Mouse (Mus musculus) adrenal gland, postnatal 25 days (tissue): ENCODE data around the gene Gm10842. TPM values are rescaled to one million over a fixed set of nuclear protein-coding genes. Genes with fewer than 3 reads are reported as not detected.
"Not testable (repeated sequence)": the region's sequence is repeated elsewhere in the genome, so short reads cannot be mapped to it uniquely, and the experiment has no call there.

ENCODE experiments used
- DNase-seq: peaks from one replicate; pipeline ENCODE4 v3.0.0; 2021; ENCODE audit warnings: mixed read lengths
- long read RNA-seq: library from polyadenylated mRNA; stranded (forward); transcript quantifications from one replicate; pipeline ENCODE4 v2.0.0, GENCODE M21; 2021
- total RNA-seq: library from RNA; stranded (reverse); gene quantifications from 2 replicates; pipeline ENCODE4 v1.2.3, GENCODE M21; 2021

Gene Gm10842
- not detected in 2 replicates for total RNA-seq
- long read RNA-seq, result 0 reads

DNA sequence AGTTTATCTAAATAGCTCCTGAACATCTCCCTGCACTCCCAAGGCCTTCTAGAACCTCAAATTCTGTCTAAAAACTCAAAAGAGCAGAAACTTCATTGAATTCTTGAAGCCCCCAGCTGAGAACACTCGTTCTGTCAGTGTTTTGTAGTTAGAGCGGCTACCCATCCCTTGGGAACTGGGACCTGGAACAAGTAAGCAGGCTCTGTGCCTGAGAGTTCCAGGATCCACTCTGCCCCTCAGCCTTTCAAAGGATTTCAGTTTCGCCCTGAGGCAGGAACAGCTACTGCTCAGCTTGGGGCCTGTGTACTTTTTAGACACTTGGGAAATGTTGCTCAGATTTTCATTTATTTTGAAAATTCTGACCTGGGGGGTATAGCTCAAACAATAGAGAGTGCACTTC, at the start of gene Gm10842:
Gene Gm10842, plus strand, starts transcription at position 301 of the 400 bp plus-strand sequence.
- no peak for DNase-seq

DNA sequence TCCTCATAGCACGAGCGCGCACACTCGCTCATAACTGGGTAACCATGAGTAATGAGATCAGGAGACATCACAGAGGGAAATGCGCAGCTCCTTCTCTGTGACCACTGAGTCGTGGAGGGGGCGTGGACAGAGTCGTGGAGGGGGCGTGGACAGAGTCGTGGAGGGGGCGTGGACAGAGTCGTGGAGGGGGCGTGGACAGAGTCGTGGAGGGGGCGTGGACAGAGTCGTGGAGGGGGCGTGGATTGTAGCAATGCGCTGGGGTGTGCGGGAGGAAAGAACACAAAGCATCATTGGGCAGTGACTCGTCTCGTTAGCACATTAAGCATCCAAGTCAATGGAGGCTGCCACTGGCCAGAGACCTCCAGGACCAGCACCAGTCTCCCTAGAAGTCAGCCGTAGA, 34.2 kb upstream of the Gm10842 start:
- DNase-seq, result not testable (repeated sequence)

DNA sequence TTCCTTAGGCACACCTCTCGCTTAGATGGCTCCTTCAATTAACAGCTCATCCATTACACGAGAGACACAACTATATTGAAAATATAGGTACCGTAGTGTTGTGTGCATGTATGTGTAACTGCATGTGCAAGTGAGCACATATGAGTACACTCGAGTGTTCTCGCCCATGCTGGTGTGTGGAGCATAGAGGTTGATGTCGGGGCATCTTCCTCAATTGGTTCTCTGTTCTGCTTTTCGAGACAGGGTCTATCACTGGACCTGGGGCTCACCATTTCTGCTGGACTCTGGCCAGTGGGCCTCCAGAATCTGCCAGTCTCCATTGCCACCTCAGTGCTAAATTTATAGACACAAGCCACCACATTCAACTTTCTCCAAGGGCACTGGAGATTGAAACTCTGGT, 28.9 kb upstream of the Gm10842 start:
- DNase-seq, result no peak

DNA sequence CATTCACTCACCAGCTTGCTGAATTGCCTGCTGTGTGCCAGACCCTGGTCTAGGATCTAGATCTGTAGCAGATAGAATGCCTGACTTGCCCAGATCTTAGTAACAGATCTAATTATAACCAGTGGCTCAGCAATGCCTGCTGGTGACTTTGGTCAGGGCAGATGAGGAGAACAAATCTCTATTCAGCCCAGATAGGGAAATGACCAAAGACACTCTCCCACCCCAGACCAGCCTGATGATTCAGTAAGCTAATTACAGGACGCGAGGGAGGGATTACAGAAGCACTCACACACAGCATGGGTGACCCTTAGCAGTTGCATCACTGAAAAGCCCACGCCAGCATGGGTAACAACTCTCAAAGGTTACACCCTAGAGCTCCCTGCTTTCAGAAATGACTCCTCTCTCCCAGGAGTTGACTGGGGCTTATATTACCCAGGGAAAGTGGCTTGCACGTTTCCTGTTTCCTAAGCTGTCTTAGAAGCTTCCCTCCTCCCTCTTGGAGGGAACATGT, 26.1 kb upstream of the Gm10842 start:
- DNase-seq, result no peak

DNA sequence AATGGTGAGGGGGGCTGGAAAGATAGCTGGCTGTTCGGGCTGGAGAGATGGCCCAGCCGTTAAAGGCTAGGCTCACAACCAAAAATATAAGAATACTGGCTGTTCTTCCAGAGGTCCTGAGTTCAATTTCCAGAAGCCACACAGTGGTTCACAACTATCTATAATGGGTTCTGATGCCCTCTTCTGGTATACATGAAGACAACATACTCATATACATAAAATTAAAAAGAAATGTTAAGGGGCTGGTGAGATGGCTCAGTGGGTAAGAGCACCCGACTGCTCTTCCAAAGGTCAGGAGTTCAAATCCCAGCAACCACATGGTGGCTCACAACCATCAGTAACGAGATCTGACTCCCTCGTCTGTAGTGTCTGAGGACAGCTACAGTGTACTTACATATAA, 24.9 kb upstream of the Gm10842 start:
- not testable (repeated sequence) for DNase-seq

DNA sequence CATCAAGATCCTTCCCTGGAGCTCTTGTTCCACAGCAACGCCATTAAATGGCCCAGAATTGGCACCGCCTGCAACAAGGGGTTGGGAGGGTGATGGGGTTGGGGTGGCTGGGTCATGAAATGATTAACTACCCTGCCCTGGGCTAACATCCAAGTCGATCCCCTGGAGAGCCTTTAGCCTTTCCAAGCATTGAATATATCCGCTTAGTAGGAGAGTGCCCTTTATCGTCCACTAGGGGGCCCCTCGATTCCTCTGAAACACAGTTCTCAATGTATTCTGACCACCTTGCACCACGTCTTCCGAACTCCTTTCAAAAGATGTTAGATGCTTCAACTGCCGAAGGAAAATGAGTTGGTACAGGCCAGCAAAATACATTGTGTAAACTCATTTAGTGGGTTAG, 22.7 kb upstream of the Gm10842 start:
- peak; percentile 31 for DNase-seq

DNA sequence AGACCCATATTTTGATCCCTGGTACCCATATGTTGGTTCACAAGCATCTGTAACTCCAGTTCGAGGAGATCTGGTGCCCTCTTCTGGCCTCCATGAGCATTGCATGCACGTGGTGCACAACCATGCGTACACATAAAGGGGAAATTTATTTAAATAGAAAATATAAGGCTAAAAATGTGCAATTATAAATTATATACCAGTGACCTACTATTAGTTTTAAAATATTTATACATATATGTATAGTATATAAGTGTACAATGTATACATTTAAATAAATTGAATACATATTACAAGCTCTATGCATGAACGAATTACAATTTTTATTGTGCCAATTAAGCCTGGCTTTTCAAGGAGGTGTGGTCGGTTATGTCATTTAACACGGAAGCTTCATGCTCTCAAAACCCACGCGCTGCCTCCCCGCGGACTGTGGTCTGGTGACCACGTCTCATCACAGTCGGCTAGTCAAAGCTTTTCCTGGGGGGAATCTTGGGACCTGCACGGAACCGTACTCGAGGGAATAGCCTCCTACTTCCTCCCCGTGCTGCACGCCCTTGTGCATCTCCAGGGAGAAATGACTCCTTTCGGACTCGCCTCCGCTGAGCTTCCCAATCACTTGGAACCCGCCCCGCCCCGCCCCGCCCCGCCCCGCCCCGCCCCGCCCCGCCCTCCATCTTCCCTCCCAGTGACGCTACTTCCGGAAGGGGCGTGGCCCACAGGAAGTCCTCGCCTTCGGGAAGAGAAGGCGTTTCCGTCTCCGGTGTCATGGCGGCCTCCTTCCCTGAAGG, 20.8 kb upstream of the Gm10842 start, which contains the start of gene Mettl2:
Gene Mettl2, plus strand, starts transcription at position 691 of the 785 bp plus-strand sequence.
- DNase-seq, result peak; percentile 84

DNA sequence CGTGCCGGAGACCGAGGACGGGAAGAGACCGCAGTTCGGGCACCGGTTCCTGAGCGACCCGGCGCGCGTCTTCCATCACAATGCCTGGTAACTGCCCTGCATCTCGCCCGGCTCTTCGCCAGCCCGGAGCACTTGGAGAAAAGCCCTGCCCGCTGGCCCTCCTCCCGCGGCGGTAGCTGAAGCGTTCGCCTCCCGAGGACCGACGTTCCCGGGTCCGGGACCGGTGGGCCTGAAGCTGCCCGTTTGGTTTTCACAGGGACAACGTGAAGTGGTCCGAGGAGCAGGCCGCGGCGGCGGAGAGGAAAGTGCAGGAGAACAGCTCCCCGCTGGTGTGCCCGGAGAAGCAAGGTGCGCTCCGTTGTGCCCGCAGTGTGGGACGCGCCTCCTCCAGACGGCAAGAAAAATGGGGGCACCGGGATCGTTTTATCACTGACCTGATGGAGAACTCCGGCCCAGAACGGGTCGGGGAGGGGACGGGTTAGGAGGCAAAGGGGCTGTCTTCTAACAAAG, 20.1 kb upstream of the Gm10842 start:
- no peak for DNase-seq

DNA sequence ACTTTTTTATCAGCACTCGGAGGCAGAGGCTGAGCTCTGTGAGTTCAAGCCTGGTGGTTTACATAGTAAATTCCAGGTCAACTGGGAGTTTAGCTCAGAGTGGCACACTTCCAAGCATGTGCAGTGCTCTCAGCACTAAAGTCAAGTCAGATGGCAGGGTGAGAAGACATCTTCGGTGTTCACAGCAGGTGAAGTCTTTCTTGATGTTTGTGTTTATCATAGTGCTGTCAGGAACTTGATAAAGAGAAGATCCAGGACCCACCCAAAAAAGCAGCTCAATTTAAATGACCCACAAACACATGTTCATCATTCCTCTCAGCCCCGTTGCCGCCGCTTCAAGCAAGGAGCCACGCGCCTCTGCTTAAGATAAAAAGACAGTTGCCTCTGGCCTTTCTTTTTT, 11.0 kb upstream of the Gm10842 start:
- no peak for DNase-seq

DNA sequence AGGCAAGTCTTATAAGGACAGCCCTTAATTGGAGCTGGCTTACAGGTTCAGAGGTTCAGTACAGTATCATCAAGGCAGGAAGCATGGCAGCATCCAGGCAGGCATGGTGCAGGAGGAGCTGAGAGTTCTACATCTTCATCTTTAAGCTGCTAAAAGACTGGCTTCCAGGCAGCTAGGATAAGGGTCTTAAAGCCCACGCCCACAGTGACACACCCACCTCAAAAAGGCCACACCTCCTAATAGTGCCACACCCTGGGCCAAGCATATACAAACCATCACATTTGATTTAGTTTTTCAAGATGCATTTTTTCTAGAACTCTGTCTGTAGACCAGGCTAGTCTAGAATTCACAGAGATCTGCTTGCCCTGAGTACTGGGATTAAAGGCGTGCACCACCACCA, 9.4 kb upstream of the Gm10842 start:
- not testable (repeated sequence) for DNase-seq

DNA sequence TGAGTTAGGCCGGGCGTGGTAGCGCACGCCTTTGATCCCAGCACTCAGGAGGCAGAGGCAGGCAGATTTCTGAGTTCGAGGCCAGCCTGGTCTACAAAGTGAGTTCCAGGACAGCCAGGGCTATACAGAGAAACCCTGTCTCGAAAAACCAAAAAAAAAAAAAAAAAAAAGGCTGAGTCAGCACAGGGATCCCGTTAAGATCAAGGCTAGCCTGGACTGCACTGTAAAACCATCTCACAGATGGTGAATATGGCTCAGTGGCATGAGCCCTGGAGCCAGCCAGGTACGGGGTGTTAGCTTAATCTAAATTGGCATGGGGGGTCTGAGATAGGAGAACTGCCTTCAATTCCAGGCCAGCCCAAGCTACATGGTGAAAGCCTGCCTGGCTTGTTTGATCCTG, 6.2 kb upstream of the Gm10842 start:
- DNase-seq, result not testable (repeated sequence)

DNA sequence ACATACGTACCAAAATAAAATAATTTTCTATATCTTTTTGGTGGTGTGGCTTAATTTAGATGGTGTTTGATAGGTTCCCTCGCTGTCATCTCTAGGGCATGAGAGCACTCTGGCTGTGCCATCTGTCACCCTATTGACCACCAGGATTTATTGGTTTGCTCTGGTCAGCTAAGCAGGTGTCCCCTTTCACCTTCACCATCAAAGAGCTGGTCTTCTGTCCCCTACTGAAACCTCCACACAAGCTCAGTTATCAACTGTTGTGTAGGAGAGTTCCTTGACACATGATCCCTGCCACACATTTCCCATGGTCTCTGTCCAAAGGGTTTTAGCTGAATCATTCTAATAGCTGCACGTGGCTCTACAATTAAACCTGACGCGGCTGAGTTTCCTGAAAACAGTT, 5.6 kb upstream of the Gm10842 start:
- DNase-seq, result no peak

DNA sequence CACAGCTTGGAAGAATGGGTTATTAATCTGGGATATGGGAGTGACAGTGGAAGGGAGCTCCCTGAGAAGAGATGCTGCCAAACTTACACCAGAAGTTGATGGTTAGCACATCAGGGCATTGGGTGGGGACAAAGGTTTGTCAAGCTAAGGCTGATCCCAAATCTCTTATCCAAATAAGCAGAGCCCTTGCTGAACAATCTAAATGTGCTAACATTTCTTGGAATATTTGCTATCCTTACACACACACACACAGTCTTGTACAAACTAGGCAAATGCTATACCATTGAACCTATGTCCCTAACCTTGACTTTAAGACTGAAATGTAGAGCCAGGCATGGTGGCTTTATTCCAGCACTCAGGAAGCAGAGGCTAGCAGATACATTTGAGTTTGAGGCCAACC, 3.1 kb upstream of the Gm10842 start:
- no peak for DNase-seq

DNA sequence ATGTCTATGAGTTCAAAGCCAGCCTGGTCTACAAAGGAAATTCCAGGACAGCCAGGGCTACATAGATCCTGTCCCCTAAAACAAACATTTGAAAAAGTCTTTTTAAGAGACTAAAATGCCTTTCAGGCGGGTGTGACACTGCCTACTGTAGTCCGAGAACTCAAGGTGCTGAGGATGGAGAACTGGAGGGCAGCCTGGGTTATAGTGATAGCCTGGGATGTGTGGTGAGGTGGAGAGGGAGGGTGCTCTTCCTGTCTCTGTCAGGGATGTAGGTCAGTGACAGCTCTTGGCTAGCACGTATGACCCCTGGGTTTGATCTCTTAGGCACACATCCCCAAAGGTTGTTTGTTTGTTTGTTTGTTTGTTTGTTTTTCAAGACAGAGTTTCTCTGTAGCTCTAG, 2.6 kb upstream of the Gm10842 start:
- no peak for DNase-seq

DNA sequence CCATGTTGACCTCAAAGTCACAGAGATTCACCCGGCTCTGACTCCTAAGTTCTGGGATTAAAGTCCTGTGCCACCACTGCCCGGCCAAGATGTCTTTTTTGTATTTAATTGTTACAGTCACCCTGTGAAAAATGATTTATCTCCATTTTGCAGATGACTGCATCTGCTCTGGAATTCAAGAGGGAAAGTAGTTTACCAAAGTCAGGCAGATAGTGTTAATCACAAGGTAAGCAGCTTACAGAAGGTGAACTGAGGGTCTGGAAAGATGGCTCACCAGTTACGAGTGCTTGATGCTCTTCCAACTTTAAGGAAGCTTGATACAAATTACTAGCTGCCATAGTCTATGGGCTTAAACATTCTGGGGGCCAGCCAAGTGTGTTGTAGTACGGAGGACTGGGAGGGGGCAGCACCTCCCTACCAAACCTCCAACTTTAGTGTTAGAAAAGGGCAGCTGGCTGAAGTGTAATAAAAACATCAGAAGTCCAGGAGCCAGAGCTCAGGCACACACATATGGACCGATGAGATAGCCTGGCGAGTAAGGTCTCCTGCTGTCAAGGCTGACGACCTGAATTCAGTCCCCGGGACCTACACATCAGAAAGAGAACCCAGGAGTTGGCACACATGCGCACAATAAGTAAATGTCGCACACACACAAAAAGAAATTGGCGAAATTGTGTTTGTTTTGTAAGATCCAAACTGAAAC, 2.0 kb upstream of the Gm10842 start:
- no peak for DNase-seq

DNA sequence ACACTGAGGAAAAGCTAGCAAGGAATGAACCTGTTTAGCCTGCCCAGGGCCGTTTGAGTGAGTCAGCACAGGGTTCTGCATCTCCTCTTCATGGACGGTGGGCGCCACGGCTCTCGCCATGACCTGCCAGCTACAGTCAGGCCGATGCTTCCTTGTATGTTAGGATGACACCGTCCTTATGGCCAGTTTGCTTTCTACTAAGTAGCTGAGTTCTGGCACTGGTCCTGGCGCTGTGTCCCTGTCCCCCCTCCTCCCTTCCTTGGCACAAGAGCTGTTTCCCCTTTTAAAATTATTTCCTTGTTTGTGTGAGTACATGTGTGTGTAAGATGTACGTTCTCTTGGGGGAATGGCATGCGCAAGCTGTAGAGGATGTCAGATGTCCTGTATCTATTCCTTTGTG, 1.5 kb upstream of the Gm10842 start:
- DNase-seq, result no peak

DNA sequence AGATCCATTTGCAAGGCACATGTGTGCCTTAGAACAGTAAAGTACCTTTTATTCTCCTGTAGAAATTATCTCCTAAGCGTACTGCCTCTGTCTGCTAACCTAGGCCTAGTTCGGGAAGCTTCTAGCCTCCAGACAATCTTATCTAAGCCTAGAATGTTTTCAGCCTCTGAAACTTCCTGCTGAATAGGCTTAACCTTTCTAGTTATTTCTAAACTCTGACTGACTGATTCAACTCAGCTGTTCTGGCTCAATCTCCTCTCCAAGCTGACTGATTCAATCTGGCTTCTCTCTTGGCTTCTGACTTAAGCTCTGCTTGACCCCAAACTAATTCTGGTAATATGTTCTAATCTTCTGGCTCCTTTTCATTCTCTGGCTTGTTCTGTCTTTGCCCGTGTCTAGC, 2.7 kb downstream of the Gm10842 start:
- DNase-seq, result no peak

DNA sequence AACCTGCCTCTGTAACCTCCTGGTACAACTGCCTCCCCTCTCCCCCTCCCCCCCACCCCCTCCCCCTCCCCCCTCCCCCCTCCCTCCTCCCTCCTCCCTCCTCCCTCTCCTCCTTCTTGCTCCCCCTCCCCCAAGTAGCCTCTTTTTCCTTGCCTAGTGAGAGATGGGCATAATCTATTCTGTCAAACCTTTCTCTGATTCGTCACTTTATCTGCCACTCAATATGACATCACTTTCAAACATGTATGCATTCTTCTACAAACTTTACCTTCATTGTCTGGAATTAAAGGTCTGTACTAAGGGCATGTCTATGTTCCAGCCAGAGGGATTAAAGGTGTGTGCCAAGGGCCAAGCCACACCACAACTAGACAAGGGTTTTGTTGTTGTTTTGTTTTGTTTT, 3.1 kb downstream of the Gm10842 start:
- DNase-seq, result no peak

DNA sequence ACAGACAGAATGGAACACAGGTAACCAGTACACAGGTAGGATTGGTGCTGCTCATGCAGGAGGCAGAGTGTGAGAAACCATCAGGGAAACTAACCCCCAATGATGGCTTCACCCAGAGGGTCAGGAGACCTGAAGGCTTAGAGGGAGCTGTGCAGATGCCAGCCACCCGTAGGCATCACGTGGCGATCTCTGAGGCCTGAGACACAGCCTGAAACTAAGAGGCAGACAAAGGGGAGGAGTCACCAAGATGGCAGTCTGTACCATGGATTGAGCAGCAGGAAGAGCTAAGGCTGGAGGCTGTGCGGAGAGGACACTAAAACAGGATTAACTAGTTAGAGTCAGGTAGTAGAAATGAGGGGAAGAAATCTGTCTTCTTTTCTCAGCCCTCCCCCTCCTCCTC, 4.0 kb downstream of the Gm10842 start:
- DNase-seq, result no peak

DNA sequence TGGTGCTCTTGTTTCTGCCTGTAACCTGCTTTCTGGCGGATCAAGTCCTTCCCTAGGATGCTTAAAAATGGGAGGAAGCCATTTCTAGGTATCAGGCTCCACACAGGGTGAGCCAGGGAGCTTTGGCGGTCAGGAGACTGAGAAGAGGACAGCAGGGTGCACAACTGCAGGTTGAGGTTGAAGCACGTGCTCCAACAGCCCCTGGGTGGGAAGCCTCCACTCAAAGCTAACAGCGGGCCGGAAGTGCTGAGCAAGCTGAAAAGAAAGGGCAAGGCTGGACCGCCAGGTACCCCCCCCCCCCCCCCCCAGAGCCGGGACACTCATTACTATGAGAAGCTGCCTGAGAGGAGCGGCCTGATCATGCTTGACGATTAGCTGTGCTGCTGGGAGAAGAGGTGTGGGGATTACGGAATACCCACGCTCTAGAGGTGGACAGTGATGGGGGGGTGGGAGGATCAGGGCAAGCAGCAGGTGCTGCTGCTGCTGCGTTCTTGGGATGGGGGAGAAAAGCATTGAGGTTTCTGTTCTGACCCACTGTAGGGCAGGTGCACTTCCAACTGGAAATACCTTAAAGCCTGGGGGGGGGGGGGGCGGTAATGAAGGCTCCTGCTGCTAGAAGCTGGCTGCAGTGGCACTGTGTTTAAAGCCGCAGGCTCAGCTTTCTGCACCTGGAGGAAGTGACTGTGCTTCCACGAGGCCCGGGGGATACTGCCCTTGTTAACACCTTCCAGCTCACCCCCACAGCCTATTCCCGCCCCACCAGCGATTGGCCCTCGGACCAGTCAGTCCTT, 4.7 kb downstream of the Gm10842 start:
- DNase-seq, result no peak

DNA sequence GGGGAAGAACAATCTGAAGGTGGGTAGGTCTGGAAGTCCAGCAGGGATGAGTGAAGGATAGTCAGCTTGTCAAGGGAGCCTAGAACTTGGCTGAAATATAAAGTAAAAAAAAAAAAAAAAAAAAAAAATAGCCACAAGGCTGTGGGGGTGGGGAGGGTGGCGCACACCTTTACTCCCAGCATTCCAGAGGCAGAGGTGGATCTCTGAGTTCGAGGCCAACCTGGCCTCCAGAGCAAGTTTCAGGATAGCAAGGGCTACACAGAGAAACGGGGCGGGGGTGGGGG, 5.3 kb downstream of the Gm10842 start:
- no peak for DNase-seq

DNA sequence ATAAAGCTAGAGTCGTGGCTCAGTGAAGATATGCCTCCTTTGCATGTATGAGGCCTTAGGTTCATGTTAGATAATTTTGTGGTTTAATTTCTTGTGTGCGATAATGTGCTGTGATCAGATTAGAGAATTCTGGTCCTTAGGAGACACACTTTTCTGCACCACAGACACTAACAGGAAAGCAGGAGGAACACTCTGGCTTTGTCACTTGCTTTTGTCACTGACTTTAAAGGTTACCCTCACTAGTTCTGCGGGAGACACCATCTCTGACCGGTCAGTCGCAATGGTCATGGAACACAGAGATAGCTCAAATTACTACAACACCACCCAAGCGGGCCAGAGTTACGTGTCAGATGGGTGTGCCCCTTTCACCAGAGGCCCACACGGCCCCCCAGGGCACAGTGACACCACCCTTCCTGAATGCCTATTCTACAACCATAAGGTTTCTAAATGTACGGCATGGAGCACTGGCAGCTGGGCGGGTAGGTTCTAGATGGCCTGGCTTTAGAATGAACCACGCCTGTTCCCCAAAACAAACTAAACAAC, 5.7 kb downstream of the Gm10842 start:
- no peak for DNase-seq
